Mouse (Mus musculus) myocyte (in vitro differentiated cells): Measurements from ENCODE around the gene Mertk. TPM values are rescaled to one million over a fixed set of nuclear protein-coding genes. Genes with fewer than 3 reads are reported as not detected.

Experiments used
- H3K27me3 ChIP-seq: one replicate; pipeline ENCODE4 v1.6.1; 2011; ENCODE audit not compliant: control insufficient read depth, insufficient read depth, insufficient read length
- H3K36me3 ChIP-seq: one replicate; pipeline ENCODE4 v1.6.1; 2011; ENCODE audit not compliant: control insufficient read depth, insufficient read depth
- H3K4me2 ChIP-seq: one replicate; pipeline ENCODE4 v1.6.1; 2011; ENCODE audit warnings: low read depth, control low read depth
- H3K4me3 ChIP-seq: one replicate; pipeline ENCODE4 v1.5.1; 2011; ENCODE audit warnings: mild to moderate bottlenecking, control low read depth, moderate library complexity
- H3K79me2 ChIP-seq: one replicate; pipeline ENCODE4 v1.6.1; 2011; ENCODE audit not compliant: control insufficient read depth, insufficient read depth
- H3ac ChIP-seq: one replicate; pipeline ENCODE4 v1.6.1; 2011; ENCODE audit not compliant: control insufficient read depth, insufficient read length
- CEBPB ChIP-seq: IDR thresholded peaks from 2 replicates; pipeline ENCODE4 v1.6.1; 2011; ENCODE audit warnings: mild to moderate bottlenecking, moderate library complexity; ENCODE audit not compliant: poor library complexity, insufficient read depth, severe bottlenecking
- MAX ChIP-seq: IDR thresholded peaks from one replicate; pipeline ENCODE4 v1.6.1; 2011; ENCODE audit warnings: low read depth, mild to moderate bottlenecking, control low read depth
- MYOD1 ChIP-seq, 3 experiments: IDR thresholded peaks; one replicate each; pipeline ENCODE4 v1.6.1; 2011; ENCODE audit warnings: control low read depth in 2 of 3, low read depth in 2 of 3, mild to moderate bottlenecking in 2 of 3, moderate library complexity in 1 of 3; ENCODE audit not compliant: insufficient read length in 2 of 3, control insufficient read depth in 1 of 3
- MYOG ChIP-seq, 3 experiments: IDR thresholded peaks; one replicate each; pipeline ENCODE4 v1.6.1; 2011; ENCODE audit warnings: control low read depth in 2 of 3, low read depth in 2 of 3, mild to moderate bottlenecking in 2 of 3; ENCODE audit not compliant: insufficient read length in 2 of 3, control insufficient read depth in 1 of 3, insufficient read depth in 1 of 3
- POLR2A ChIP-seq: IDR thresholded peaks from one replicate; pipeline ENCODE4 v1.6.1; 2011; ENCODE audit warnings: low read depth, mild to moderate bottlenecking, control low read depth, moderate library complexity; ENCODE audit not compliant: insufficient read length
- POLR2AphosphoS2 ChIP-seq: IDR thresholded peaks from one replicate; pipeline ENCODE4 v1.6.1; 2011; ENCODE audit warnings: low read depth, control low read depth; ENCODE audit not compliant: insufficient read length
- REST ChIP-seq: IDR thresholded peaks from one replicate; pipeline ENCODE4 v1.6.1; 2011; ENCODE audit warnings: mild to moderate bottlenecking, control low read depth, moderate library complexity; ENCODE audit not compliant: insufficient read depth, insufficient read length
- SRF ChIP-seq: IDR thresholded peaks from one replicate; pipeline ENCODE4 v1.6.1; 2011; ENCODE audit warnings: low read depth; ENCODE audit not compliant: control insufficient read depth, insufficient read length
- TCF12 ChIP-seq: IDR thresholded peaks from one replicate; pipeline ENCODE4 v1.6.1; 2011; ENCODE audit warnings: mild to moderate bottlenecking, control low read depth; ENCODE audit not compliant: poor library complexity, insufficient read depth, severe bottlenecking
- TCF3 ChIP-seq: IDR thresholded peaks from one replicate; pipeline ENCODE4 v1.6.1; 2011; ENCODE audit warnings: low read depth, control low read depth; ENCODE audit not compliant: insufficient read length
- USF1 ChIP-seq: IDR thresholded peaks from one replicate; pipeline ENCODE4 v1.6.1; 2011; ENCODE audit warnings: low read depth, mild to moderate bottlenecking, control low read depth, moderate library complexity
- polyA plus RNA-seq: library from polyadenylated mRNA; unstranded; fragments of >200 nt; fragmentation: generic; extraction: Trizol; gene quantifications from one replicate; pipeline ENCODE4 v1.2.1, GENCODE M21; 2012; ENCODE audit warnings: missing spikeins

Mertk gene
- polyA plus RNA-seq, 1 experiment: 0.89 TPM

GRCm38 (mm10) chr2:128753295-128753873, 54.6 kb downstream of the Mertk start:
- H3K4me3 ChIP-seq: no peak overlapping the region
- no peak overlapping the region for H3ac ChIP-seq
- no peak for TF ChIP-seq REST
- TF ChIP-seq MYOD1 (IDR thresholded peaks at IDR 0.05; ENCODE audit: control insufficient read depth in 1 of 3, insufficient read length in 2 of 3, low read depth in 2 of 3): peak in 1 of 3 experiments; percentile 26
- TF ChIP-seq USF1: no peak
- no peak for TF ChIP-seq SRF
- no peak for TF ChIP-seq POLR2AphosphoS2
- TF ChIP-seq TCF3: no peak
- TF ChIP-seq CEBPB: no peak
- no peaks in the 10 kb centered on the region for H3K27me3 ChIP-seq
- no peaks in the 10 kb centered on the region for H3K36me3 ChIP-seq
- H3K79me2 ChIP-seq: no peaks in the 10 kb centered on the region
- peak overlapping the region; percentile 76 for H3K4me2 ChIP-seq

GRCm38 (mm10) chr2:128755149-128755691, 56.5 kb downstream of the Mertk start:
- H3K4me3 ChIP-seq: no peak overlapping the region
- H3K79me2 ChIP-seq: no peaks in the 10 kb centered on the region
- TF ChIP-seq MYOG (IDR thresholded peaks at IDR 0.05; ENCODE audit: control insufficient read depth in 1 of 3, insufficient read depth in 1 of 3, insufficient read length in 2 of 3, low read depth in 2 of 3) (peak in 2 of 3 experiments; percentile 15 to 81), MYOD1 (IDR thresholded peaks at IDR 0.05; ENCODE audit: control insufficient read depth in 1 of 3, insufficient read length in 2 of 3, low read depth in 2 of 3) (peak in 2 of 3 experiments; percentile 71 to 90), REST (no peak)
- H3K27me3 ChIP-seq: no peaks in the 10 kb centered on the region
- H3K4me2 ChIP-seq: peak overlapping the region; percentile 48
- H3ac ChIP-seq: no peak overlapping the region
- H3K36me3 ChIP-seq: no peaks in the 10 kb centered on the region

DNA sequence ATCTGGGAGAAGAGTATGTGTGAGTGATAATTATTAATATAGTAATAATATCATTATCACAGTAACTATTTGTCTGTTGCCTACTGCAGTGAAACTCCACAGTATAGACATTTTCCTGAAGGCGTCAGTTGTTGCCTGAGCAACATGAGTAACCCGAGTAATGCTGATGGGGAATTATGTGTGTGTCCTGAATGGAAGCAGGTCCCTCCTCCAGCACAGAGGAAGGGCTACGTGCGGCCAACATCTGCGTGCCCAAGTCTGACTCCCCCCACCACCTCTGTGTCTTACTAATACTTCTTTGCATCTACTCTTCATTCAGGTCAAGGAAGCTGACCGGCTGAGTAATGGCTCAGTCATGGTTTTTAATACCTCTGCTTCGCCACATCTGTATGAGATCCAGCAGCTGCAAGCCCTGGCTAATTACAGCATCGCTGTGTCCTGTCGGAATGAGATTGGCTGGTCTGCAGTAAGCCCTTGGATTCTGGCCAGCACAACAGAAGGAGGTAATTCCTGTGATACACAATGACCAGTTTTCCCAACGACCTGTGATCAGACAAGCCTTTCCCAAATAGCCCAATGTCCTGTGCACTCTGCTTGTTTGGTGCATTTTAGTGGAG, 60.1 kb downstream of the Mertk start:
- no peak overlapping the region for H3ac ChIP-seq
- H3K4me2 ChIP-seq: peak overlapping the region; percentile 33

DNA sequence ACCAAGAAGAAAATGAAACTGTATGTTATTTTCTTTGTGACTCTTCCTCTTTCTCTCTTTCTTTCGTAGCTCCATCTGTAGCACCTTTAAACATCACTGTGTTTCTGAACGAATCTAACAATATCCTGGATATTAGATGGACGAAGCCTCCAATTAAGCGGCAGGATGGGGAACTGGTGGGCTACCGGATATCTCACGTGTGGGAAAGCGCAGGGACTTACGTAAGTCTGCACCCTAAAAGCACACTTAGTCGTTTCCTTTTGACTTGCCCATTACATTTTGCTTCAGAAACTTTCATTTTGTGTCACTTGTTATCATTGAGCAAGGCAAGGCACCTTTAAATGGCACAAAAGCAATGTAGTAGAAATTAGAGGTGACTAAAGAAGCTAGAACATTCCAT, 63.3 kb downstream of the Mertk start:
- TF ChIP-seq MAX (no peak), USF1 (no peak), MYOG (IDR thresholded peaks at IDR 0.05; ENCODE audit: control insufficient read depth in 1 of 3, insufficient read depth in 1 of 3, insufficient read length in 2 of 3, low read depth in 2 of 3) (no peak), POLR2AphosphoS2 (no peak), TCF12 (no peak), TCF3 (no peak)
- H3ac ChIP-seq: no peak overlapping the region
- no peaks in the 10 kb centered on the region for H3K36me3 ChIP-seq
- H3K4me2 ChIP-seq: no peak overlapping the region
- no peak overlapping the region for H3K4me3 ChIP-seq
- H3K79me2 ChIP-seq: no peaks in the 10 kb centered on the region
- H3K27me3 ChIP-seq: no peaks in the 10 kb centered on the region

More for the DNA sequence above, 60.1 kb downstream of the Mertk start:
- H3K27me3 ChIP-seq: no peaks in the 10 kb centered on the region
- no peaks in the 10 kb centered on the region for H3K36me3 ChIP-seq
- peak in 2 of 3 experiments; percentile 54 to 60 for TF ChIP-seq MYOD1 (IDR thresholded peaks at IDR 0.05; ENCODE audit: control insufficient read depth in 1 of 3, insufficient read length in 2 of 3, low read depth in 2 of 3)
- TF ChIP-seq MAX: no peak
- no peak overlapping the region for H3K4me3 ChIP-seq
- no peaks in the 10 kb centered on the region for H3K79me2 ChIP-seq

DNA sequence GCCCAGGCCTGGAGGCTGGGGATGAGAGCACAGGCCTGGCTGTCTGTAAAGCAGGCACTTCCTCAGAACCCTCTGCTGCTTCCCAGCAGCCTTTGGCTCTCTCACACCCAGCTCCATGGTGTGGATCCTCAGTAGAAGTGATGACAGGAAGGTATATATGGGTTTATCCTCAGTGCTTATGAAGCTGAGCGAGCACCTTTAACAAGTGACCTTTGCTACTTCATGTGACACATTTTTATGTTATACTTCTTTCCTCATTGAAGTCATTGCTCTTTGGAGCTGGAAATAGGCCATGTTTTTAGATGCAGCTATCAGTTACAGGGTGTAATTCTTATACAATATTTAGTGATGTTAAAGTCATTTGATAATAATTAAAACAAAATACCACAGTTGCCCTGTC, 67.0 kb downstream of the Mertk start:
- Histone ChIP-seq H3K4me3 (no peak overlapping the region), H3K4me2 (no peak overlapping the region), H3K79me2 (no peaks in the 10 kb centered on the region), H3ac (no peak overlapping the region), H3K36me3 (no peaks in the 10 kb centered on the region), H3K27me3 (no peaks in the 10 kb centered on the region)
- TF ChIP-seq MYOG (IDR thresholded peaks at IDR 0.05; ENCODE audit: control insufficient read depth in 1 of 3, insufficient read depth in 1 of 3, insufficient read length in 2 of 3, low read depth in 2 of 3) (no peak), SRF (no peak), MAX (no peak), CEBPB (no peak), REST (no peak), TCF12 (no peak), MYOD1 (IDR thresholded peaks at IDR 0.05; ENCODE audit: control insufficient read depth in 1 of 3, insufficient read length in 2 of 3, low read depth in 2 of 3) (no peak), USF1 (no peak), POLR2A (no peak)
